Mouse (Mus musculus): ENCODE data around the gene Slc35b1.

Gene Slc35b1

GRCm38 (mm10) chr11:95384319-95384972 is at the start of gene Slc35b1:
Slc35b1 (plus strand) TSS chr11:95384692.
- peak; percentile 100 for DNase-seq (ENCODE audit: low read depth)

GRCm38 (mm10) chr11:95336568-95337128 is 47.8 kb upstream of the Slc35b1 start, which contains the start of gene Fam117a:
Fam117a (plus strand) TSS chr11:95337018.
- DNase-seq (ENCODE audit: low read depth) = peak; percentile 76

- DNase-seq (ENCODE audit: low read depth) = no peak
These were observed 47.2 kb upstream of the Slc35b1 start for GRCm38 (mm10) chr11:95337129-95337813.

- DNase-seq (ENCODE audit: low read depth) = no peak
These were observed 46.6 kb upstream of the Slc35b1 start for GRCm38 (mm10) chr11:95337846-95338342.

GRCm38 (mm10) chr11:95339471-95340021 is 44.9 kb upstream of the Slc35b1 start:
- no peak for DNase-seq (ENCODE audit: low read depth)

GRCm38 (mm10) chr11:95340259-95340658 is 44.2 kb upstream of the Slc35b1 start:
- DNase-seq (ENCODE audit: low read depth) = no peak

GRCm38 (mm10) chr11:95340664-95341063 is 43.8 kb upstream of the Slc35b1 start:
- no peak for DNase-seq (ENCODE audit: low read depth)

DNA sequence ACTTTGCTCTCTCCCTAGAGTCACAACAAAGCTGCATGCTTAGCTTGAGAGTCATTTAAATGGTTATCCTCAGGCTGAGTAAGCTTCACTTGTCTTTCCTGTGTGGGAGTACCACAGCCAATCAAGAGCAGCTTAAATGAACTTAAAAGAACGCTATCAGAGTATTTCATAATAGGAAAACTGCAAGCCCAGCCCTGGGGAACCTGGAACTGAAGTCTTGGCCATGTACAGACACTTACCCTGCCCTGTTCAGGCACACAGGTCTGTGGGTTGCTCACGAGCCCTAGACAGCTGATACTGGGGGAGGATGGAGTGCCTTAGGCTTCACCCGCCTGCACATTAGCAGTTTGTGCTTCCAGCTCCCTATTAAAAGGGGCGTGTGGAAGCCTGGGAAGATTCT is 41.3 kb upstream of the Slc35b1 start:
- no peak for DNase-seq (ENCODE audit: low read depth)

- DNase-seq (ENCODE audit: low read depth) = no peak
These were observed 40.3 kb upstream of the Slc35b1 start for GRCm38 (mm10) chr11:95344181-95344580.

- no peak for DNase-seq (ENCODE audit: low read depth)
These were observed 34.2 kb upstream of the Slc35b1 start for GRCm38 (mm10) chr11:95350289-95350688.

DNA sequence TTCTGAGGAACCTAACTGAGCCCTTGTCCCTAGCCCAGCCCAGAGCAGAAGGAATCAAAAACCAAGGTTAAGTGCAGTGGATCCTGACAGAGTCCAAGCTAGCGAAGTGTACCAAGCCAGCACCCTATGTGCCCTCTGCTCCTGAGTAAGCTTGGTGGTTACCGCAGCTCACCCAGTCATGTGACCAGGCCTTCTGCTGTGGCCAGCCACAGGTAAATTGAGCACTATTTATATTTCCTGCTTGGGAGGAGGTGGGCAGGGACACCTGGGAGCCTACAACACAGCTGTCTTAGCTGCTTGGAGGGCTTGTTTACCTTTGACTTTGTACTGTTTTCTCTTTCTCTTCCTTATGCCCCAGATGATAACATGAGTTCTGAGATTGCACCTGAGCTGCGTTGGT is 33.5 kb upstream of the Slc35b1 start:
- DNase-seq (ENCODE audit: low read depth) = no peak

DNA sequence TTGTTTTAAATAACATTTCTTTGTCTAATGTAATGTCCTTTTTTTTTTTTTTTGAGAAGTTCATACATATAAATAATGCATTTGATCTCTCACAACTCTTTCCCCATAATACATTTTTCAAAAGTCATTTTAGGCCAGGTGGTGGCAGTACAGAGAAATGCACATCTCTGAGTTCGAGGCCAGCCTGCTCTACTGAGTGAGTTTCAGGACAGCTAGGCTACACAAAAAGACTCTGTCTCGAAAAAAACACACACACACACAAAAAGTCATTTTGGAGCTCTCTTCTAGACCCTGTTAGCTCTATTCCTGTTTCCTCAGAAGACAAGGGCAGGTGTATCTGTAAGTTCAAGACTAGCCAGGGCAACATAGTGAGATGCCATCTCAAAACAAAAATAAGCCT is 31.8 kb upstream of the Slc35b1 start:
- DNase-seq (ENCODE audit: low read depth) = no peak

GRCm38 (mm10) chr11:95353226-95353625 is 31.3 kb upstream of the Slc35b1 start:
- DNase-seq (ENCODE audit: low read depth) = no peak

- DNase-seq (ENCODE audit: low read depth) = no peak
These were observed 30.1 kb upstream of the Slc35b1 start for GRCm38 (mm10) chr11:95354228-95354944.

DNA sequence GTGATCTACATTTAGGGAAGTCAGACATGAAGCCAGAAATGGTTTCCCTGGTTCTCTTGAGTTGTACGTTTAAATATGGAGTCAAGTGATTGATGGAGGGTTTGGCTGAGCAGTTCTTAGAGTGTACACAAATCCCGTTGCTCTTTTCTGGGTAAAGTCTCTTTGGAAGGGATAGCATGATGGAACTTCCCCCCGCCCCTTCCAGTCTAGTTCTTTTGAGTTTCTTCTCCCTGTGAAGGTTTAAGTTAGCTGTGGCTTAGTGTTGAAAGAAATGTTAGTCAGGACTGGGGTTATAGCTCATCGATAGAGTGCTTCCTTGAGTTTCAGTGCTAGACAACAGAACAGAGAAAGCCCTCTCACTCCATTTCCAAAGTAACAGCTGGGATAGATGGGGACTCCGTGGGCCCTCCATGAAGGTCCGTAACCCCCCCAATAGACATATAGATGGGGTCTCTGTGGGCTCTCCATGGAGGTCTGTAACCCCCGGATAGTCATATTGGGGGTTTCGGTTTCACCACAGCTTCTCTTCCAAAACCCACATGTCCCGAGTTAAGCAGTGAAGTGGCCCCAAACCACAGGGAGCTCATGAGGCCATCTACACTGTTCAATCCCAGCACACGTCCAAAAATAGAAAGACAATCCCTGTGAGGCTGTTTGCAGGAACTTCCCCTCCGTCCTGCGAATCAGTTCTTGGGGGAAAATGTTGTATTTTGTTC is 29.4 kb upstream of the Slc35b1 start:
- DNase-seq (ENCODE audit: low read depth) = no peak

GRCm38 (mm10) chr11:95355661-95356011 is 28.9 kb upstream of the Slc35b1 start:
- no peak for DNase-seq (ENCODE audit: low read depth)

GRCm38 (mm10) chr11:95356039-95356438 is 28.5 kb upstream of the Slc35b1 start:
- DNase-seq (ENCODE audit: low read depth) = no peak

GRCm38 (mm10) chr11:95356469-95357273 is 27.8 kb upstream of the Slc35b1 start:
- no peak for DNase-seq (ENCODE audit: low read depth)

GRCm38 (mm10) chr11:95358263-95358662 is 26.2 kb upstream of the Slc35b1 start:
- DNase-seq (ENCODE audit: low read depth) = no peak

GRCm38 (mm10) chr11:95364388-95364787 is 20.1 kb upstream of the Slc35b1 start:
- no peak for DNase-seq (ENCODE audit: low read depth)

DNA sequence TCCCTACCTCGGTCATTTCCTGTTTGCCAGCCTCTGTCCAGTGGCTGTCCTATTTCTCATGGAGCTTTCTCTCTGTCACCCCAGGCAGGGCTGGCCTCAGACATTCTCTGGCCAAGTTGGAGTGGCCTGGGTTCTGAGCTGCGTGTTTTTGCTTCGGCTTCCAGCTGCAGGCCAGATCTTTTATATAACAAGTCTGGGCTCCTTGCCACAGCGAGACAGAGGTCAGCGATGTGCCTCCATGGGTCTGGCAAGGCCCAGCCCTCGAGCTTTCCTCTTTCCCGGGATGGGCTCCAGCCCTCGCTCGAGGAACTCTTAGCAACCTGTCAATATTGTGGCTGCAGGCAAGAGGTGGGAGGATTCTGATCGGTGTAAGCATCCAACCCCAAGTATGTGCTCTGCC is 18.9 kb upstream of the Slc35b1 start:
- DNase-seq (ENCODE audit: low read depth) = peak; percentile 97

Data from fibroblast of lung, adult 2 months (primary cell).